Mouse (Mus musculus) urinary bladder, adult 18-20 months (tissue): ENCODE measurements around the gene Nfatc4.

Experiments used
- DNase-seq, 2 experiments: peaks; one replicate each; pipeline ENCODE4 v3.0.0; 2022; ENCODE audit warnings: low spot score in 2 of 2, mixed read lengths in 2 of 2

Nfatc4 gene

GRCm38 (mm10) chr14:55883149-55883661 lies 60.3 kb downstream of the Nfatc4 start:
- no peak for DNase-seq
